Mouse (Mus musculus): ENCODE measurements around the gene H2-Eb2. TPM values are rescaled to one million over a fixed set of nuclear protein-coding genes. Genes with fewer than 3 reads are reported as not detected.
"Not testable (repeated sequence)": the region's sequence is repeated elsewhere in the genome, so short reads cannot be mapped to it uniquely, and the experiment has no call there.

H2-Eb2 gene
- polyA plus RNA-seq, 1 experiment from 2014 or later = not detected

DNA sequence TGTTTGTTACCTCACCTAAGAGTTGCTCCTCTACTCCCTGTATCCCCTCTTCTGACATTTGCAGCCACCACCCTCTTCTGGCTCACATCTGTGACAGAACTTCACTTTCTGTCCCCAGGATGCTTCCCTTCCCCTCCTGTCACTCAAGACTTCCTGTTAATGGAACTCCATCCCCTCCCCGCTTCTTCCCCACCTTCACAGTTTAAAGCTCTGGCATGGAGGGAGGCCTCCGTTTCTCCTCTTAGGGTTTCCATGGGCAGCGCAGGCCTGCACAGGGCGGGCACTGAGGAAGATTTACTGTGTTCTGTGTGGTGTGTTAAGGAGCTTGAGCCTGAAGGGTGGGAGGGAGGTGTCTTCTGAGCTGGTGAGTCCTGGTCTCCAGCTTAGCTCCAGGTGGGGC lies 17.3 kb upstream of the H2-Eb2 start:
- ATAC-seq = no peak
- 85% methylated on average over 4 of the region's 4 CpGs for WGBS
- Histone ChIP-seq H3K4me2 (replicated peaks) (no peak overlapping the region), H3K4me3 (replicated peaks) (no peak overlapping the region), H3K36me3 (no peaks in the 10 kb centered on the region), H3K9ac (replicated peaks) (no peak overlapping the region), H3K27ac (no peak overlapping the region), H3K9me3 (no peaks in the 10 kb centered on the region), H3K4me1 (replicated peaks) (peaks cover 3% of the 10 kb centered on the region; the same call in 1 of the 2 replicates), H3K27me3 (peaks cover 7% of the 10 kb centered on the region; the same call in 1 of the 2 replicates)

DNA sequence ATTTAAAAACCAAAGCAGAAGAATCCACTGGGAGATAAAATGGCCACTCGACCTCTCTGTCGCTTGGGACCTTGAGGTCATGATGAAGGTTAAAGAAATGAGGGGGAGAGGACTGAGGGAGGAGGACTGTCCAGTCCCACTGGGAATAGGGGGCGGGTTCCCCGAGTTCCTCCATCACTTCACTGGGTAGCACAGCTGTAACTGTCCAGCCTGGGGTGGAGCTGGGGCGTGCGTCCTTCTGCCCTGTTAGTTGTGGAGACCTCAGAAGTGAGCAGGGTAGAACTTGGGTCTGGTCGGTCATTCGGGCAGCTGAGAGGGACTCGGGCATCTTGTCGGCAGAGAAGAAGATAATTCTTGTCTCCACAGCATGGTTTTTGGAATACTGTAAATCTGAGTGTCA lies 16.2 kb upstream of the H2-Eb2 start:
- Histone ChIP-seq H3K9me3 (no peaks in the 10 kb centered on the region), H3K27ac (peak overlapping the region; percentile 5; the same call in 1 of the 2 replicates)

DNA sequence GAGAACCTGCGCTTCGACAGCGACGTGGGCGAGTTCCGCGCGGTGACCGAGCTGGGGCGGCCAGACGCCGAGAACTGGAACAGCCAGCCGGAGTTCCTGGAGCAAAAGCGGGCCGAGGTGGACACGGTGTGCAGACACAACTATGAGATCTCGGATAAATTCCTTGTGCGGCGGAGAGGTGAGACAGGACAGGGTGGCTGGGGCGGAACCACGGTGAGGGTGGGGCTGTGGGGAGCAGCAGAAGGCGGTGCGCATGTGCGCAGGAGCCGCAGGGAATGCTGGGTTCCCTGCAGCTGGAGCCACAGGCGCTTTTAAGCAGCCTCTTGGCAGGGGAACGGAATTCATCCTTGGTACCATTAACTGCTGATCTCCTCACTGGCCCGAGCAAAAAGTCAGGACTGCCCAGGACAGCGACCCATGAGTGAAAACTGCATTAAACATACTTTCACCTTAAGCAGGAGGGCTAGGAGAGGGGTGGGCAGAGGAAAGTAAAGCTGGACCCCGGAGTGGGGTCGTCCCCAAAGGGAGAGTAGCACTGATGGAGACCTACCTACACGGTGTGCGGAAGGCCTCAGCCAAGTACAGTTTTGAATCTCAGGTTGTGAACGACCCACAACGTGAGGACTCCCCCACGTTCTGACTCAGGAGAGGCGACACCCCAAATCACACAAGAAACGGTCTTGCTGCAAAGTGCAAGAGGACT lies 15.6 kb upstream of the H2-Eb2 start:
- Histone ChIP-seq H3K4me3 (replicated peaks) (peak overlapping the region; percentile 64), H3K4me2 (replicated peaks) (peak overlapping the region; percentile 57), H3K27me3 (peaks cover 7% of the 10 kb centered on the region; the same call in 1 of the 2 replicates), H3K27ac (peak overlapping the region; percentile 5), H3K36me3 (no peaks in the 10 kb centered on the region), H3K9me3 (no peaks in the 10 kb centered on the region), H3K4me1 (replicated peaks) (peaks cover 3% of the 10 kb centered on the region; the same call in 1 of the 2 replicates), H3K9ac (replicated peaks) (peak overlapping the region; percentile 72)
- ATAC-seq = peak; percentile 90
- WGBS = 24% methylated on average over 38 of the region's 38 CpGs

More for the DNA sequence above, 16.2 kb upstream of the H2-Eb2 start:
- no peaks in the 10 kb centered on the region for H3K36me3 ChIP-seq
- H3K4me3 ChIP-seq (replicated peaks) = peak overlapping the region; percentile 64
- peaks cover 3% of the 10 kb centered on the region; the same call in 1 of the 2 replicates for H3K4me1 ChIP-seq (replicated peaks)
- H3K27me3 ChIP-seq = peaks cover 7% of the 10 kb centered on the region; the same call in 1 of the 2 replicates
- peak overlapping the region; percentile 57 for H3K4me2 ChIP-seq (replicated peaks)
- 0 out of 2 replicates have a peak, but pooled peaks have one; percentile 24 for ATAC-seq
- H3K9ac ChIP-seq (replicated peaks) = peak overlapping the region; percentile 72
- WGBS = 25% methylated on average over 10 of the region's 10 CpGs

DNA sequence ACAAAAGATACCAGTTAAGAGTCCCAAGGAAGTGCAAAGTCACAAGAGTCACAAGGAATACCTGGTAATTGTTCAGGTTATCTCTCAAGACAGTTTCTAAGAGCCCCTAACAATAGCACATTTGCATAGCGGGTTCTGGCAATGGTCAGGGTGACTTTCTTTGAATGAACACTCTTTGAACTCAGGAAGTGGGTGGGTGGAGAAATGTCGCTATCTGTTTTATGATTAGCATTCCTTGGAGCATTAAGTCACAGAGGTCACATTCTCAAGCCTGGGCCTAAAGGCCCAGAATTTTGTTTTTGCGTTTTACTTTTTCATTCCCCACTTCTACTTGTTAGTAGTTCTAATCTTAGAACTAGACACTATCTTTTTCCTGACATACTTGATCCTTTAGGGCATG lies 14.9 kb upstream of the H2-Eb2 start:
- ATAC-seq = not testable (repeated sequence)

DNA sequence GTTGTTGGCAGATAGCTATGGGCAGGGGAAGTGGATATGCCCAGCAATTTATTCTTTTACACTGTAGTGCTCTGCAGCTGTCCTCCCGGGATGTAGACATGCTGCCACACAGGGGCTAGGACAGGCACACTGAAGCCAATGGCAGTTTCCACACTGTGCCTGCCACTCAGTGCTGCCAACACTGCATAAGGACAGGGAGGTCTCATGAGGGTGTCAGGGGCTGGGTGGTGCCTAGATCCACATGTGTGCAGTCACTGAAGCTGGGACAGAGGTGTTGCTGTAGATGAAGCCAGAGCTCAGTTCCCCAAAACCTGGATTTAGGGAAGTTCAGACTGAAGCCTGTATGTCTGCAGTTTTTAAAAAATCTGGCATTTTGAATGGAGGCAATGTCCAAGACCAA lies 13.3 kb upstream of the H2-Eb2 start:
- H3K4me1 ChIP-seq (replicated peaks) = peaks cover 3% of the 10 kb centered on the region; the same call in 1 of the 2 replicates
- H3K27me3 ChIP-seq = peaks cover 5% of the 10 kb centered on the region; the same call in 1 of the 2 replicates
- 74% methylated on average over 1 of the region's 1 CpGs for WGBS
- no peak overlapping the region for H3K9ac ChIP-seq (replicated peaks)
- H3K4me3 ChIP-seq (replicated peaks) = no peak overlapping the region
- H3K9me3 ChIP-seq = no peaks in the 10 kb centered on the region
- no peak for ATAC-seq
- H3K36me3 ChIP-seq = no peaks in the 10 kb centered on the region
- no peak overlapping the region for H3K4me2 ChIP-seq (replicated peaks)
- no peak overlapping the region for H3K27ac ChIP-seq

More for the DNA sequence above, 14.9 kb upstream of the H2-Eb2 start:
- not testable (repeated sequence) for H3K9me3 ChIP-seq; H3K4me1 ChIP-seq (replicated peaks); H3K36me3 ChIP-seq; H3K27ac ChIP-seq; H3K4me3 ChIP-seq (replicated peaks); H3K4me2 ChIP-seq (replicated peaks); H3K27me3 ChIP-seq; H3K9ac ChIP-seq (replicated peaks)
- 88% methylated on average over 3 of the region's 3 CpGs for WGBS

DNA sequence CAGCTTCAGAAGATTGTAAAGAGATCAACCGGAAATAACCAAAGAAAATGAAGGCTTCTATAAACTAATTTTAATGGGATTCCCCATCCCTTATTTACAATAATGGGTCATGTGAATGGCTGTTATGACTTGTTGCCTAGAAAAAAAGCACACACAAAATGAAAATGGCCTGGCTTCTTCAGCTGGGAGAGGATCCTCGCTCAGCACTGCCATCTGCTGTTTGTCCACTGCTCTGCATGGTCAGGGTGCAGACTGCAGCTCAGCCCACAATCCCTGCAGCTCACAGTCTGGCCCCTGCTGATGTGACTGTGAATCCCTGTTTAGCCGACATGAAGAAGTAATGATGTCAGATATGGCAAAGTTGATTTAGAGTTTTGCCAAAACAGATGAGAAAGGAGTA lies 12.1 kb upstream of the H2-Eb2 start:
- H3K4me2 ChIP-seq (replicated peaks) = no peak overlapping the region
- no peak overlapping the region for H3K9ac ChIP-seq (replicated peaks)
- H3K9me3 ChIP-seq = no peaks in the 10 kb centered on the region
- no peaks in the 10 kb centered on the region for H3K27me3 ChIP-seq
- no peak overlapping the region for H3K27ac ChIP-seq
- no peaks in the 10 kb centered on the region for H3K36me3 ChIP-seq
- 39% methylated on average over 3 of the region's 3 CpGs for WGBS
- H3K4me3 ChIP-seq (replicated peaks) = no peak overlapping the region
- peak; percentile 57; the same call in 1 of the 2 replicates for ATAC-seq
- H3K4me1 ChIP-seq (replicated peaks) = peaks cover 3% of the 10 kb centered on the region; the same call in 1 of the 2 replicates

DNA sequence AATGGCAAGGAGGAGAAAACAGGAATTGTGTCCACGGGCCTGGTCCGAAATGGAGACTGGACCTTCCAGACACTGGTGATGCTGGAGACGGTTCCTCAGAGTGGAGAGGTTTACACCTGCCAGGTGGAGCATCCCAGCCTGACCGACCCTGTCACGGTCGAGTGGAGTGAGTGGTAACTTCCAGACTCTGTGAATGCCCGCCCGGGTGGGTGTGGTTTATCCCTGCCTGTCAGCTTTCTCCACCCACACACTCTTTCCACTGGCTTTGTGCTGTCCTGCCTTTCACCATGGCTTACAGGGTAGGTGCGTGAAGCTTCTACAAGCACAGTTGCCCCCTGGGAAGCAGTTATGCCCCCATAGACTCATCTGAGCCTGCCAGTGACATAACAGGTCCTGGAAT lies 11.2 kb upstream of the H2-Eb2 start:
- H3K27me3 ChIP-seq = no peaks in the 10 kb centered on the region
- no peak overlapping the region for H3K9ac ChIP-seq (replicated peaks)
- WGBS = 62% methylated on average over 9 of the region's 9 CpGs
- H3K4me3 ChIP-seq (replicated peaks) = no peak overlapping the region
- no peaks in the 10 kb centered on the region for H3K36me3 ChIP-seq
- peaks cover under 1% of the 10 kb centered on the region; the same call in 1 of the 2 replicates for H3K4me1 ChIP-seq (replicated peaks)
- H3K9me3 ChIP-seq = no peaks in the 10 kb centered on the region
- H3K27ac ChIP-seq = no peak overlapping the region
- no peak for ATAC-seq
- H3K4me2 ChIP-seq (replicated peaks) = no peak overlapping the region

DNA sequence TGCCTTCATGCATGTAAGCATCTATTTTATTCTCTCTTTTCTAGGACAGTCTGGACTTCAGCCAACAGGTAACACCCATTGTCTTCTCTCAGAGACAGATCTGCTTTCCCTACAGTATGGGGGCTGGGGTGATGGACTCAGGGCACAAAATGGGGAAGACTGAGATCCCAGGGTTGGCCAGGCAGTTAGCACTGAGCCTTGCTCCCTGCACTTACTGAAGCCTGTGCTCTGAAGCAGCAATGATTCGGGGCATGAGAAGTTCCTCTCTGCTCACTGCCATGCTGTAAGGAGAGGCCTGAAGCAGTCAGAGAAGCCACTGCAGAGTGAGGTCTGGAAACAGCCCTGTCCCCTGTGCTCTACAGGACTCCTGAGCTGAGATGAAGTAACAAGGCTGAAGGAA lies 10.0 kb upstream of the H2-Eb2 start:
- H3K4me3 ChIP-seq (replicated peaks) = no peak overlapping the region
- H3K9ac ChIP-seq (replicated peaks) = no peak overlapping the region
- 93% methylated on average over 1 of the region's 1 CpGs for WGBS
- H3K9me3 ChIP-seq = no peaks in the 10 kb centered on the region
- no peak overlapping the region for H3K27ac ChIP-seq
- H3K4me1 ChIP-seq (replicated peaks) = no peaks in the 10 kb centered on the region
- H3K4me2 ChIP-seq (replicated peaks) = no peak overlapping the region
- H3K27me3 ChIP-seq = no peaks in the 10 kb centered on the region
- no peaks in the 10 kb centered on the region for H3K36me3 ChIP-seq
- ATAC-seq = no peak

DNA sequence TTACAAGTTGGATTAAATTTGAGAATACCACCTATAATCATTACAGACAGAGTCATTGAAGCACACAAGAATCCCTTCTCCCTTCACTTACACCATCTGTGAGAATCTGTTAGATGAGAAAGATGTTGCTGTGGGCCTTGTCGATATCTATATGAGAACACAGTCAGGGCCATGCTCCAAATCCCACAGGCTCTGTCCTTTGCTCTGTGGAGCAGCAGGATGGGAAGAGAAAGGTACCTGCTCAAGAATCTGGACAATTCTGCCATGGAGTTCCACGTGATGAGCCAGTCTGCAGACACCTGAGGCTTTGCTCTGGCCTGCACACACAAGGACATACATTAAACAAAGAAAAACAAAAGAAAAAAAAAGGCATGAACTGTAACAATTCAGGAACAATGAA lies 8.8 kb upstream of the H2-Eb2 start:
- H3K27me3 ChIP-seq = no peaks in the 10 kb centered on the region
- no peaks in the 10 kb centered on the region for H3K4me1 ChIP-seq (replicated peaks)
- no peak overlapping the region for H3K4me3 ChIP-seq (replicated peaks)
- no peak overlapping the region for H3K9ac ChIP-seq (replicated peaks)
- no peaks in the 10 kb centered on the region for H3K9me3 ChIP-seq
- no peak overlapping the region for H3K27ac ChIP-seq
- no peak overlapping the region for H3K4me2 ChIP-seq (replicated peaks)
- 78% methylated on average over 2 of the region's 2 CpGs for WGBS
- H3K36me3 ChIP-seq = no peaks in the 10 kb centered on the region
- no peak for ATAC-seq

DNA sequence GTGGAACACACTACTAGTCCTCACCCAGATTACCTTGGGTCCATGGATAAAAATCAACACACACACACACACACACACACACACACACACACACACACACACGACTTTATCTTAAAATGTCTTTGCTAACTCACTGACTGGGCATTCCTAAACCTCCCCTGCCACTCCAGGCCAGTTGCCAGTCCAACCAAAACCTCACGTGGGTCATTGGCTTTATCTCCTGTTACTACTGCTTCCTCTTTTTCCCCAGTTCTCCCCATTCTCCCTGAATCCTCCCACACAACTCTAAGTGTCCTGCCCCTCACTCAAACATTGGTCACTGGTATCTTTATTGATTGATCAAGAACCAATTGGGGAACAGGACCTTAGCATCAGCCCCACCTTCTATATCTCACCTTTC lies 8.2 kb upstream of the H2-Eb2 start:
- Histone ChIP-seq H3K27ac (no peak overlapping the region), H3K27me3 (no peaks in the 10 kb centered on the region), H3K4me2 (replicated peaks) (no peak overlapping the region), H3K9me3 (no peaks in the 10 kb centered on the region), H3K4me1 (replicated peaks) (no peaks in the 10 kb centered on the region), H3K36me3 (no peaks in the 10 kb centered on the region), H3K9ac (replicated peaks) (no peak overlapping the region), H3K4me3 (replicated peaks) (no peak overlapping the region)
- 62% methylated on average over 2 of the region's 2 CpGs for WGBS
- no peak for ATAC-seq

DNA sequence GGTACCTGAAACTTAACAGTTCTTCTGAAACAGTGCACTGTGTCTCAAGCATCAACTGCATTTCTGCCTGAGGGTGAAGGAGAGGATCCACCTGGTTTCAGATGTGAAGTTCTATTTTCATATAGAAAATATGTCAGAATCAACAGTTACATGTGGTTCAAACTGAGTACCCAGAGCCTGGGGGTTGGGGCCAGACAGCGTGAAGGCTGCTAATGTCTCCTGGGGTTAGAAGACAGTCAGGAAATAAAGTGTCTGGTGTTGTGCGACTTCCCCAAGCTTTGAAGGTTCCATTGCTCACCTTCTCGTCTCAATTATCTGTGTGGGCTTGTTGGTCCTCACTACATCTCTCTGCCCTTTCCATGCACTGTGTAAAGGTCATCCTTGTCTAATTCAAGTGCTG lies 908 bp downstream of the H2-Eb2 start:
- Histone ChIP-seq H3K4me1 (replicated peaks) (no peaks in the 10 kb centered on the region), H3K4me3 (replicated peaks) (no peak overlapping the region), H3K9me3 (no peaks in the 10 kb centered on the region), H3K36me3 (no peaks in the 10 kb centered on the region), H3K9ac (replicated peaks) (no peak overlapping the region), H3K27ac (no peak overlapping the region), H3K27me3 (no peaks in the 10 kb centered on the region), H3K4me2 (replicated peaks) (no peak overlapping the region)
- 84% methylated on average over 3 of the region's 3 CpGs for WGBS
- no peak for ATAC-seq

DNA sequence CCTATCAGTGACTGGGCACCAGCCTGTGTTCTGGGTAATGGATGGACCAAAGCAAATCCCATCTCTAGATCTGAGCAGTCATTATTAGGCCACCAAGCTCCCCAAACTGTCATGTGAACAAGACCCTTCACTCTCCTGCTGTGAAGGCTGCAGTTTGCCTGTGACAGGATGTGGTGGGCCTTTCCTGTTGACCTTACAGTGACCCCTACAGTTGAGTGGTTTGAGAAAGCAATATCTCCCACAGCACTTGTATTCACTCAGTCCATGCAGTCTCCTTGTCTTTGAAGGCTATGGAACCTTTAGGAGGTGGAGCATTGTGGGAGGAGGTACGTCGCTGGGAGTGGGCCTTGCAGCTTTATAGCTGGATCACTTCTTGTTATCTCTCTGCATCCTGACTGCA lies 4.3 kb downstream of the H2-Eb2 start:
- Histone ChIP-seq H3K9ac (replicated peaks) (no peak overlapping the region), H3K4me2 (replicated peaks) (no peak overlapping the region), H3K4me3 (replicated peaks) (no peak overlapping the region), H3K9me3 (no peaks in the 10 kb centered on the region), H3K4me1 (replicated peaks) (no peaks in the 10 kb centered on the region), H3K27ac (no peak overlapping the region), H3K27me3 (no peaks in the 10 kb centered on the region), H3K36me3 (no peaks in the 10 kb centered on the region)
- no peak for ATAC-seq
- 78% methylated on average over 2 of the region's 2 CpGs for WGBS

DNA sequence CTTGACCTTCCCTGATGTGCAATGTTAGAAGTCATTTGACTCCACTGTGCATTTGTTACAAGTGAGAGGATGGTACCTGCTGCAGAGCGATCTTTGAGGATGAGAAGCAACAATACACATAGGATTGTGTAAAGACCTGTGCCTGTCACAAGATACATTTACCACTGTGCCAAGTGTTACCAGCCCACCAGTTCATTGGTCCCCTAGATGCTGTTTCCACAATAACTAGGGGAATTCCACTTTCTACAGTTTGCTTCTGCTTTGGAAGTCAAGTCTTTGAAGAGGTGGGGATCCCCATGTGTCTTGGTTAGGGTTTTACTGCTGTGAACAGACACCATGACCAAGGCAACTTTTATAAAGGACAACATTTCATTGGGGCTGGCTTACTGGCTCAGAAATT lies 5.7 kb downstream of the H2-Eb2 start:
- Histone ChIP-seq H3K9me3 (no peaks in the 10 kb centered on the region), H3K27ac (no peak overlapping the region), H3K27me3 (no peaks in the 10 kb centered on the region), H3K9ac (replicated peaks) (no peak overlapping the region), H3K4me3 (replicated peaks) (no peak overlapping the region), H3K4me2 (replicated peaks) (no peak overlapping the region), H3K36me3 (no peaks in the 10 kb centered on the region), H3K4me1 (replicated peaks) (no peaks in the 10 kb centered on the region)
- no peak for ATAC-seq
- 94% methylated on average over 1 of the region's 1 CpGs for WGBS

Measured in midbrain, embryonic 13.5 days (tissue).